Mouse (Mus musculus) hindbrain, embryonic 16.5 days (tissue): Measurements from ENCODE around the gene Ripk3. TPM values are rescaled to one million over a fixed set of nuclear protein-coding genes. Genes with fewer than 3 reads are reported as not detected.

ENCODE experiments used
- ATAC-seq: fragments of 200-750 bp; cut with Nextera tagmentation; 2 replicates; pipeline ENCODE4 v1.8.0; 2017; ENCODE audit warnings: moderate TSS enrichment, moderate library complexity
- H3K27ac ChIP-seq: fragments of 300-500 bp; sonication (generic); 2 replicates; pipeline ENCODE4 v1.5.1; 2014; ENCODE audit warnings: low read depth, mild to moderate bottlenecking, control low read depth, low read length, moderate library complexity
- H3K27me3 ChIP-seq: fragments of 300-500 bp; sonication (generic); replicated peaks from 2 replicates; pipeline ENCODE4 v1.6.1; 2014; ENCODE audit warnings: low read length; ENCODE audit not compliant: control insufficient read depth, insufficient read depth
- H3K36me3 ChIP-seq: fragments of 300-500 bp; sonication (generic); 2 replicates; pipeline ENCODE4 v1.6.1; 2014; ENCODE audit warnings: mild to moderate bottlenecking, low read length, moderate library complexity, mixed read lengths; ENCODE audit not compliant: control insufficient read depth, insufficient read depth
- H3K4me1 ChIP-seq: fragments of 300-500 bp; sonication (generic); 2 replicates; pipeline ENCODE4 v1.6.1; 2014; ENCODE audit warnings: low read depth, low read length; ENCODE audit not compliant: control insufficient read depth, insufficient read depth
- H3K4me2 ChIP-seq: fragments of 300-500 bp; sonication (generic); 2 replicates; pipeline ENCODE4 v1.6.1; 2014; ENCODE audit warnings: mild to moderate bottlenecking, low read length, control low read depth, moderate library complexity
- H3K4me3 ChIP-seq: fragments of 300-500 bp; sonication (generic); 2 replicates; pipeline ENCODE4 v1.5.1; 2014; ENCODE audit warnings: mild to moderate bottlenecking, low read length, control low read depth, moderate library complexity
- H3K9ac ChIP-seq: fragments of 300-500 bp; sonication (generic); 2 replicates; pipeline ENCODE4 v1.6.1; 2014; ENCODE audit warnings: low read depth, mild to moderate bottlenecking, control low read depth, low read length, moderate library complexity
- H3K9me3 ChIP-seq: fragments of 300-500 bp; sonication (generic); 2 replicates; pipeline ENCODE4 v1.6.1; 2014; ENCODE audit warnings: mild to moderate bottlenecking, low read length, moderate library complexity; ENCODE audit not compliant: control insufficient read depth
- WGBS: fragments of 180-500 bp; shearing (Covaris S2); extraction: QIAGEN DNeasy Blood & Tissue Kit; methylation state at CpG from one replicate; pipeline ENCODE4 v1.1.7; 2014; 5-methylcytosine and 5-hydroxymethylcytosine counted together
- polyA plus RNA-seq: library from polyadenylated mRNA; unstranded; fragments of >200 nt; fragmentation: Nextera tagmentation; extraction: Ambion mirVana; gene quantifications from 2 replicates; pipeline ENCODE4 v1.2.1, GENCODE M21; 2015

Gene Ripk3
- polyA plus RNA-seq, 1 experiment from 2014 or later, result 3.6 TPM

DNA sequence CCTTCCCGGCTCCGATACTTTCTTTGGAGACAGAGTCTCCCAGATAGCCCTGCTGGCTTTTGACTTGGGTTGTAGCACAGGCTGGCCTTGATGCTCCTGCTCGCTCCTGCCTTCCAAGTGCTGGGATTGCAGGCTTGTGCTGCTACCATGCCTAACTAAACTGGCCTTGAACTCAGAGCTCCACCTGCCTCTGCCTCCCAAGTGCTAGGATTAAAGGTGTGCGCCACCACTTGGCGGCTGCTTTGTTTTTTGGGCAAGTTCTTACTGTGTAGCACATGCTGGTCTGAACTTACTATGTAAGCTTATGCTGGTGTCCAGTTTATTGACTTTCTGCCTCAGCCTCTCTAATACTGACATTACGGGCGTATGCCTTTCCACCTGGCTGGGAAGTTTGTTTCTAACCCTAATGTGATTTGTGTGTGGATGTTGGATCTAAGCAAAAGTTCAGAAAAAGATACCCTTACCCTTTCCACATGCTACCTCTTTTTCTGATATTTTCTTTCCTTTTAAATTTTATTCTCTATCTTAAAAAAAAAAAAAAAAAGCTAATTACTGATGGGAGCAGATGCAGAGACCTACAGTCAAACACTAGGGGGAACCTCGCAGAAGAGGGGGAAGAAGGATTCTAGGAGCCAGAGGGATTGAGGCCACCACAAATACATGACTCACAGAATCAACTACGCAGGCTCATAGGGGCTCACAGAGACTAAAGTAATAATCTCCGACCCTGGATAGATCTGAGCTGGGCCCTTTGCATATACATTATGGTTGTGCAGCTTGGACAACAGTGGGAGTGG, 41.4 kb downstream of the Ripk3 start:
- Histone ChIP-seq H3K36me3 (peaks cover 11% of the 10 kb centered on the region), H3K9me3 (no peaks in the 10 kb centered on the region), H3K27ac (no peak overlapping the region), H3K4me2 (peak overlapping the region; percentile 76), H3K9ac (no peak overlapping the region), H3K27me3 (no peaks in the 10 kb centered on the region), H3K4me1 (peaks cover 26% of the 10 kb centered on the region), H3K4me3 (no peak overlapping the region)
- WGBS, result 93% methylated on average over 10 of the region's 10 CpGs
- ATAC-seq, result no peak

GRCm38 (mm10) chr14:55745861-55746237, 42.8 kb downstream of the Ripk3 start:
- Histone ChIP-seq H3K9ac (peak overlapping the region; percentile 82), H3K9me3 (no peaks in the 10 kb centered on the region), H3K27ac (peak overlapping the region; percentile 55), H3K4me1 (peaks cover 26% of the 10 kb centered on the region), H3K27me3 (no peaks in the 10 kb centered on the region), H3K4me3 (peak overlapping the region; percentile 90), H3K36me3 (peaks cover 6% of the 10 kb centered on the region; the same call in 1 of the 2 replicates), H3K4me2 (peak overlapping the region; percentile 76)
- ATAC-seq, result no peak
- whole genome bisulfite sequencing, result under 1% methylated on average over 28 of the region's 31 CpGs

- H3K9me3 ChIP-seq, result no peaks in the 10 kb centered on the region
- WGBS, result 2% methylated on average over 46 of the region's 48 CpGs
- peak within 1 kb of the TSS; percentile 82 for H3K9ac ChIP-seq
- peaks cover 26% of the 10 kb centered on the region for H3K4me1 ChIP-seq
- H3K36me3 ChIP-seq, result peaks cover 6% of the 10 kb centered on the region; the same call in 1 of the 2 replicates
- peak within 1 kb of the TSS; percentile 90 for H3K4me3 ChIP-seq
- H3K27me3 ChIP-seq, result no peaks in the 10 kb centered on the region
- peak within 1 kb of the TSS; percentile 76 for H3K4me2 ChIP-seq
- ATAC-seq, result peak; percentile 83
- H3K27ac ChIP-seq, result peak within 1 kb of the TSS; percentile 55
Observed at GRCm38 (mm10) chr14:55745180-55745860, 43.3 kb downstream of the Ripk3 start, which contains the start of the genes Dhrs1 and Nop9. TSS of gene Dhrs1 (minus strand) at chr14:55745690. TSS of gene Nop9 (plus strand) at chr14:55745693.

DNA sequence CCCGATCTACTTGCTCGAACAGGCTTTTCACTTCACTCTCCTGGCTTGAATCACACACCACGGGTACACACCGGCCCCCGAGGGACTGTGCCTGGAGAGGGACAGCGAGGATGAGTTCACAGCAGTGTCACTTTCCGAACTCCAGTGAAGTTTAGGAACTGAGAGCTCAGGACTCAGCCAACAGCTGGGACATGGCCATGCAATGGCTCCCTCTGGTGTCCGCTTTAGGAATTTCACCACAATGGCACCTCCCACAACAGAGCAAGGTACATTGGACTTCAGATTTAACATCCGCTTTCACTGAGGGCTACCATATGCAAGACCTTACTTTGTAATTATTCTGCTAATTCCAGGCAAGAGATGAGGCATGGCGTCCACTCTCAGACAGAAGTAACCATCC, 45.0 kb downstream of the Ripk3 start:
- Histone ChIP-seq H3K4me1 (peaks cover 26% of the 10 kb centered on the region), H3K27me3 (no peaks in the 10 kb centered on the region), H3K27ac (no peak overlapping the region), H3K36me3 (peaks cover 13% of the 10 kb centered on the region), H3K4me3 (no peak overlapping the region), H3K9me3 (no peaks in the 10 kb centered on the region), H3K4me2 (peak overlapping the region; percentile 1), H3K9ac (peak overlapping the region; percentile 20; the same call in 1 of the 2 replicates)
- peak; percentile 72 for ATAC-seq
- 22% methylated on average over 10 of the region's 10 CpGs for WGBS

GRCm38 (mm10) chr14:55737086-55737687, 51.5 kb downstream of the Ripk3 start:
- Histone ChIP-seq H3K4me1 (no peaks in the 10 kb centered on the region), H3K27ac (no peak overlapping the region), H3K4me2 (no peak overlapping the region), H3K9ac (no peak overlapping the region), H3K36me3 (peaks cover 17% of the 10 kb centered on the region), H3K4me3 (no peak overlapping the region), H3K9me3 (no peaks in the 10 kb centered on the region), H3K27me3 (no peaks in the 10 kb centered on the region)
- no peak for ATAC-seq
- 86% methylated on average over 9 of the region's 9 CpGs for WGBS

DNA sequence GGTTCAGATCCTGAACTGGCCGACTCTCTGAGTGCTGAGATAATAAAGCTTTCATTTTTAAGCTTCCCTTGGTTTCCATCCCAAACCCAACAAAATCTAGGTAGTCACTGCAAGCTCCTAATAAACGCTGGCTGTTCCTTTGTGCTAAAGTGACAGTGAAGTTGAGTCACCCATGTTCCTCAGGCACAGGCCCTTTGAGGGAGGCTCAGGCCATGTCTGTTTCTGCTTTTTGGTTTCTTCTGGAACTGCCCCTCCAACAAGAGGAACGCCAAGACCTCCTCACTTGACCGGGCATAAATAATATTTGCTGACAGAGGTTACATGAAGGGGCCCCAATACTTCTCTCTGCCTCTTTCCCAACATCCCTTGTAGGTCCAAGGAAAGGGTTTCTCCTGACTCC, 52.9 kb downstream of the Ripk3 start:
- Histone ChIP-seq H3K36me3 (peaks cover 17% of the 10 kb centered on the region), H3K4me1 (peaks cover 3% of the 10 kb centered on the region; the same call in 1 of the 2 replicates), H3K4me2 (no peak overlapping the region), H3K9me3 (no peaks in the 10 kb centered on the region), H3K27me3 (no peaks in the 10 kb centered on the region), H3K9ac (no peak overlapping the region), H3K27ac (no peak overlapping the region), H3K4me3 (no peak overlapping the region)
- 83% methylated on average over 4 of the region's 4 CpGs for WGBS
- no peak for ATAC-seq

GRCm38 (mm10) chr14:55735334-55735733, 53.3 kb downstream of the Ripk3 start:
- Histone ChIP-seq H3K4me1 (peaks cover 3% of the 10 kb centered on the region; the same call in 1 of the 2 replicates), H3K4me3 (no peak overlapping the region), H3K27me3 (no peaks in the 10 kb centered on the region), H3K36me3 (peaks cover 17% of the 10 kb centered on the region), H3K27ac (no peak overlapping the region), H3K4me2 (no peak overlapping the region), H3K9ac (no peak overlapping the region), H3K9me3 (no peaks in the 10 kb centered on the region)
- 73% methylated on average over 3 of the region's 3 CpGs for WGBS
- ATAC-seq, result no peak
